Mouse (Mus musculus) neural tube, embryonic 15.5 days (tissue): ENCODE data around the gene Irs3. TPM values are rescaled to one million over a fixed set of nuclear protein-coding genes. Genes with fewer than 3 reads are reported as not detected.

ENCODE experiments used
- ATAC-seq: fragments of 200-750 bp; cut with Nextera tagmentation; 2 replicates; pipeline ENCODE4 v1.8.0; 2017; ENCODE audit warnings: mild to moderate bottlenecking, moderate TSS enrichment, moderate library complexity; ENCODE audit not compliant: low FRiP score
- H3K27ac ChIP-seq: fragments of 300-500 bp; sonication (generic); replicated peaks from 2 replicates; pipeline ENCODE4 v1.5.1; 2015; ENCODE audit warnings: mild to moderate bottlenecking, inconsistent platforms
- H3K27me3 ChIP-seq: fragments of 300-500 bp; sonication (generic); replicated peaks from 2 replicates; pipeline ENCODE4 v1.6.1; 2015; ENCODE audit warnings: inconsistent platforms
- H3K36me3 ChIP-seq: fragments of 300-500 bp; sonication (generic); 2 replicates; pipeline ENCODE4 v1.6.1; 2015; ENCODE audit warnings: inconsistent platforms
- H3K4me1 ChIP-seq: fragments of 300-500 bp; sonication (generic); 2 replicates; pipeline ENCODE4 v1.6.1; 2015; ENCODE audit warnings: inconsistent platforms
- H3K4me2 ChIP-seq: fragments of 300-500 bp; sonication (generic); 2 replicates; pipeline ENCODE4 v1.6.1; 2015; ENCODE audit warnings: inconsistent platforms, mild to moderate bottlenecking, moderate library complexity
- H3K4me3 ChIP-seq: fragments of 300-500 bp; sonication (generic); replicated peaks from 2 replicates; pipeline ENCODE4 v1.5.1; 2015; ENCODE audit warnings: mild to moderate bottlenecking, inconsistent platforms
- H3K9ac ChIP-seq: fragments of 300-500 bp; sonication (generic); replicated peaks from 2 replicates; pipeline ENCODE4 v1.6.1; 2015; ENCODE audit warnings: mild to moderate bottlenecking, inconsistent platforms
- H3K9me3 ChIP-seq: fragments of 300-500 bp; sonication (generic); replicated peaks from 2 replicates; pipeline ENCODE4 v1.6.1; 2016; ENCODE audit warnings: inconsistent platforms
- WGBS: fragments of 180-500 bp; shearing (Covaris S2); methylation state at CpG from one replicate; pipeline ENCODE4 v1.1.7; 2015; ENCODE audit warnings: mixed read lengths; 5-methylcytosine and 5-hydroxymethylcytosine counted together
- polyA plus RNA-seq: library from polyadenylated mRNA; unstranded; fragments of >200 nt; fragmentation: Nextera tagmentation; extraction: Ambion mirVana; gene quantifications from 2 replicates; pipeline ENCODE4 v1.2.1, GENCODE M21; 2015

The Irs3 gene
- polyA plus RNA-seq, 1 experiment from 2014 or later = 0.12 TPM

- Histone ChIP-seq H3K9me3 (no peaks in the 10 kb centered on the region), H3K36me3 (peaks cover 12% of the 10 kb centered on the region), H3K4me1 (peaks cover 30% of the 10 kb centered on the region), H3K9ac (no peak overlapping the region), H3K27me3 (no peaks in the 10 kb centered on the region), H3K27ac (no peak overlapping the region), H3K4me3 (no peak overlapping the region), H3K4me2 (no peak overlapping the region)
- no peak for ATAC-seq
- 95% methylated on average over 2 of the region's 2 CpGs for WGBS
These were observed 47.3 kb downstream of the Irs3 start for GRCm38 (mm10) chr5:137598100-137598826.

- H3K9me3 ChIP-seq = no peaks in the 10 kb centered on the region
- no peaks in the 10 kb centered on the region for H3K27me3 ChIP-seq
- H3K4me1 ChIP-seq = peaks cover 28% of the 10 kb centered on the region
- no peak overlapping the region for H3K4me2 ChIP-seq
- no peak overlapping the region for H3K4me3 ChIP-seq
- 97% methylated on average over 6 of the region's 6 CpGs for WGBS
- no peak overlapping the region for H3K9ac ChIP-seq
- peaks cover 12% of the 10 kb centered on the region for H3K36me3 ChIP-seq
- H3K27ac ChIP-seq = no peak overlapping the region
- no peak for ATAC-seq
These were observed 47.9 kb downstream of the Irs3 start for GRCm38 (mm10) chr5:137597625-137598024.

- 28% methylated on average over 29 of the region's 30 CpGs for WGBS
These were observed 48.8 kb downstream of the Irs3 start for GRCm38 (mm10) chr5:137596601-137597261.

GRCm38 (mm10) chr5:137595921-137596320, 49.6 kb downstream of the Irs3 start:
- Histone ChIP-seq H3K27ac (no peak overlapping the region), H3K27me3 (no peaks in the 10 kb centered on the region), H3K36me3 (peaks cover 12% of the 10 kb centered on the region), H3K9me3 (no peaks in the 10 kb centered on the region), H3K4me1 (peaks cover 18% of the 10 kb centered on the region), H3K4me2 (no peak overlapping the region), H3K9ac (no peak overlapping the region), H3K4me3 (no peak overlapping the region)
- 73% methylated on average over 7 of the region's 7 CpGs for WGBS
- no peak for ATAC-seq

More at GRCm38 (mm10) chr5:137596601-137597261, 48.8 kb downstream of the Irs3 start:
- no peak overlapping the region for H3K9ac ChIP-seq
- H3K27me3 ChIP-seq = no peaks in the 10 kb centered on the region
- H3K9me3 ChIP-seq = no peaks in the 10 kb centered on the region
- H3K4me1 ChIP-seq = peaks cover 22% of the 10 kb centered on the region
- no peak for ATAC-seq
- H3K4me3 ChIP-seq = 0 out of 2 replicates have a peak overlapping the region, but pooled peaks have one; percentile 6
- peak overlapping the region; percentile 45 for H3K4me2 ChIP-seq
- H3K36me3 ChIP-seq = peaks cover 12% of the 10 kb centered on the region
- H3K27ac ChIP-seq = no peak overlapping the region

Other genes starting within 250 kb of the Irs3 start
- gene Zan, start 168.7 kb downstream of the Irs3 start, polyA plus RNA-seq = 0.14 and 0.22 TPM in 2 replicates
- 76.5 and 81.6 TPM in 2 replicates for gene Pop7, start 143.2 kb downstream of the Irs3 start, polyA plus RNA-seq
- gene Gigyf1, start 127.2 kb downstream of the Irs3 start, polyA plus RNA-seq = 15.7 and 16.7 TPM in 2 replicates
- gene Epo, start 112.5 kb downstream of the Irs3 start, polyA plus RNA-seq = not detected in 2 replicates
- gene Gnb2, start 112.2 kb downstream of the Irs3 start, polyA plus RNA-seq = 503 and 540 TPM in 2 replicates
- gene Actl6b, start 92.2 kb downstream of the Irs3 start, polyA plus RNA-seq = 203 and 258 TPM in 2 replicates
- gene Tfr2, start 75.9 kb downstream of the Irs3 start, polyA plus RNA-seq = 4.2 and 5.3 TPM in 2 replicates
- gene Mospd3, start 44.7 kb downstream of the Irs3 start, polyA plus RNA-seq = 64.6 and 66.9 TPM in 2 replicates
- gene Pcolce, start 31.9 kb downstream of the Irs3 start, polyA plus RNA-seq = 48.4 and 54.1 TPM in 2 replicates
- 0.09 and 0.17 TPM in 2 replicates for gene Fbxo24, start 16.7 kb downstream of the Irs3 start, polyA plus RNA-seq
- 16.0 and 27.4 TPM in 2 replicates for gene Lrch4, start 16.6 kb downstream of the Irs3 start, polyA plus RNA-seq
- 7.9 and 9.0 TPM in 2 replicates for gene Gm20605, start 16.5 kb downstream of the Irs3 start, polyA plus RNA-seq
- gene Sap25, start 4.4 kb downstream of the Irs3 start, polyA plus RNA-seq = 5.4 TPM in 2 replicates
- gene Agfg2, start 39.0 kb upstream of the Irs3 start, polyA plus RNA-seq = 20.5 and 21.6 TPM in 2 replicates
- gene Nyap1, start 95.9 kb upstream of the Irs3 start, polyA plus RNA-seq = 32.7 and 41.3 TPM in 2 replicates
- 110 and 134 TPM in 2 replicates for gene Tsc22d4, start 100.0 kb upstream of the Irs3 start, polyA plus RNA-seq
- gene Ppp1r35, start 133.1 kb upstream of the Irs3 start, polyA plus RNA-seq = 38.2 and 42.3 TPM in 2 replicates
- 10.0 and 12.7 TPM in 2 replicates for gene Mepce, start 141.9 kb upstream of the Irs3 start, polyA plus RNA-seq
- 14.9 and 17.0 TPM in 2 replicates for gene Zcwpw1, start 142.1 kb upstream of the Irs3 start, polyA plus RNA-seq
- 0.31 and 0.65 TPM in 2 replicates for gene Pilra, start 190.6 kb upstream of the Irs3 start, polyA plus RNA-seq
- 0.41 TPM in 1 of 2 replicates, not detected in the other for gene Pilrb1, start 212.4 kb upstream of the Irs3 start, polyA plus RNA-seq
- gene Pilrb2, start 226.1 kb upstream of the Irs3 start, polyA plus RNA-seq = not detected in 2 replicates